Mouse (Mus musculus) lung, adult 2 months (tissue): ENCODE measurements at regions not wholly inside any gene's neighbourhood (a gene's known extent, or its start where the extent isn't known, plus 50 kb on each side); places are given as distances from the start of the nearest gene placed in this dataset.

Experiments
- CTCF ChIP-seq: fragments of 200-500 bp; IDR thresholded peaks from 2 replicates; pipeline ENCODE4 v1.5.1; 2011; ENCODE audit warnings: mild to moderate bottlenecking, low read length, control low read depth; ENCODE audit not compliant: insufficient read depth
- POLR2A ChIP-seq: fragments of 200-500 bp; IDR thresholded peaks from 2 replicates; pipeline ENCODE4 v1.6.1; 2011; ENCODE audit warnings: low read depth, mild to moderate bottlenecking, control low read depth, low read length, borderline replicate concordance; ENCODE audit errors: extremely low read depth

- TF ChIP-seq CTCF, result no peak
- TF ChIP-seq POLR2A, result no peak
These were observed 509.8 kb downstream of the Igsf11 start for GRCm38 (mm10) chr16:39402101-39402749.
